Mouse (Mus musculus) hindbrain, postnatal 0 days (tissue): ENCODE data around the gene Fam185a. TPM values are rescaled to one million over a fixed set of nuclear protein-coding genes. Genes with fewer than 3 reads are reported as not detected.

Source experiments
- ATAC-seq: fragments of 200-750 bp; cut with Nextera tagmentation; 2 replicates; pipeline ENCODE4 v1.8.0; 2017; ENCODE audit warnings: mild to moderate bottlenecking, moderate TSS enrichment, moderate library complexity
- DNase-seq: peaks from one replicate; pipeline ENCODE4 v3.0.0-alpha.2; 2015; ENCODE audit warnings: low spot score
- H3K27ac ChIP-seq: fragments of 300-500 bp; sonication (generic); 2 replicates; pipeline ENCODE4 v1.5.1; 2014; ENCODE audit warnings: mild to moderate bottlenecking
- H3K27me3 ChIP-seq: fragments of 300-500 bp; sonication (generic); 2 replicates; pipeline ENCODE4 v1.6.1; 2014; ENCODE audit warnings: low read length, mixed read lengths; ENCODE audit not compliant: insufficient read depth
- H3K36me3 ChIP-seq: fragments of 300-500 bp; sonication (generic); 2 replicates; pipeline ENCODE4 v1.6.1; 2014; ENCODE audit warnings: low read length, mixed read lengths; ENCODE audit not compliant: insufficient read depth
- H3K4me1 ChIP-seq: fragments of 300-500 bp; sonication (generic); 2 replicates; pipeline ENCODE4 v1.6.1; 2014; ENCODE audit warnings: antibody characterized with exemption, low read length, mixed read lengths; ENCODE audit not compliant: insufficient read depth
- H3K4me2 ChIP-seq: fragments of 300-500 bp; sonication (generic); 2 replicates; pipeline ENCODE4 v1.6.1; 2014; ENCODE audit warnings: low read depth, mild to moderate bottlenecking, low read length, moderate library complexity, mixed read lengths
- H3K4me3 ChIP-seq: fragments of 300-500 bp; sonication (generic); 2 replicates; pipeline ENCODE4 v1.5.1; 2014; ENCODE audit warnings: low read length
- H3K9ac ChIP-seq: fragments of 300-500 bp; sonication (generic); replicated peaks from 2 replicates; pipeline ENCODE4 v1.6.1; 2014; ENCODE audit warnings: mild to moderate bottlenecking, low read length, moderate library complexity, mixed read lengths
- H3K9me3 ChIP-seq: fragments of 300-500 bp; sonication (generic); 2 replicates; pipeline ENCODE4 v1.6.1; 2016; ENCODE audit warnings: low read length, mixed read lengths
- CTCF ChIP-seq: IDR thresholded peaks from 2 replicates; pipeline ENCODE4 v1.5.1; 2016; ENCODE audit warnings: antibody characterized with exemption, control low read depth, low read depth
- WGBS: fragments of 180-500 bp; shearing (Covaris S2); extraction: QIAGEN DNeasy Blood & Tissue Kit; methylation state at CpG from one replicate; pipeline ENCODE4 v1.1.7; 2014; 5-methylcytosine and 5-hydroxymethylcytosine counted together
- polyA plus RNA-seq: library from polyadenylated mRNA; unstranded; fragments of >200 nt; fragmentation: Nextera tagmentation; extraction: Ambion mirVana; gene quantifications from 2 replicates; pipeline ENCODE4 v1.2.1, GENCODE M21; 2015
- total RNA-seq: library from RNA; depleted of rRNA; stranded (reverse); fragments of >200 nt; gene quantifications from 2 replicates; pipeline ENCODE4 v1.2.3, GENCODE M21; 2014

Fam185a gene
- total and polyA plus RNA-seq, 2 experiments from 2014 or later = 8.9 to 13.2 TPM

- 98% methylated on average over 6 of the region's 6 CpGs for WGBS
- H3K9me3 ChIP-seq = no peaks in the 10 kb centered on the region
- H3K27me3 ChIP-seq = no peaks in the 10 kb centered on the region
- no peak overlapping the region for H3K9ac ChIP-seq
- no peak overlapping the region for H3K4me3 ChIP-seq
- no peak for DNase-seq
- TF ChIP-seq CTCF = no peak
- ATAC-seq = no peak
- no peaks in the 10 kb centered on the region for H3K36me3 ChIP-seq
- H3K27ac ChIP-seq = no peak overlapping the region
- H3K4me1 ChIP-seq = no peaks in the 10 kb centered on the region
- no peak overlapping the region; the same call in 1 of the 2 replicates for H3K4me2 ChIP-seq
Observed at GRCm38 (mm10) chr5:21426666-21427065, 1.9 kb downstream of the Fam185a start.

- Histone ChIP-seq H3K9ac (no peak overlapping the region), H3K4me2 (no peak overlapping the region), H3K4me3 (no peak overlapping the region), H3K4me1 (no peaks in the 10 kb centered on the region), H3K36me3 (no peaks in the 10 kb centered on the region), H3K27me3 (no peaks in the 10 kb centered on the region), H3K9me3 (no peaks in the 10 kb centered on the region), H3K27ac (no peak overlapping the region)
- peak; percentile 78 for DNase-seq
- WGBS = 54% methylated on average over 11 of the region's 11 CpGs
- peak; percentile 83 for ATAC-seq
- peak; percentile 73 for TF ChIP-seq CTCF
Observed at GRCm38 (mm10) chr5:21434148-21434929, 9.6 kb downstream of the Fam185a start.

GRCm38 (mm10) chr5:21436471-21436975 is 11.8 kb downstream of the Fam185a start:
- Histone ChIP-seq H3K4me3 (no peak overlapping the region), H3K4me2 (no peak overlapping the region), H3K9me3 (no peaks in the 10 kb centered on the region), H3K27ac (no peak overlapping the region), H3K36me3 (no peaks in the 10 kb centered on the region), H3K27me3 (no peaks in the 10 kb centered on the region), H3K9ac (no peak overlapping the region), H3K4me1 (no peaks in the 10 kb centered on the region)
- 43% methylated on average over 8 of the region's 8 CpGs for WGBS
- TF ChIP-seq CTCF = no peak
- DNase-seq (no peak), ATAC-seq (no peak)

- H3K4me2 ChIP-seq = no peak overlapping the region
- H3K36me3 ChIP-seq = no peaks in the 10 kb centered on the region
- DNase-seq (no peak), ATAC-seq (no peak)
- no peaks in the 10 kb centered on the region for H3K9me3 ChIP-seq
- WGBS = 90% methylated on average over 9 of the region's 9 CpGs
- no peak overlapping the region for H3K4me3 ChIP-seq
- no peaks in the 10 kb centered on the region for H3K27me3 ChIP-seq
- no peak overlapping the region for H3K9ac ChIP-seq
- no peak overlapping the region for H3K27ac ChIP-seq
- no peaks in the 10 kb centered on the region for H3K4me1 ChIP-seq
- no peak for TF ChIP-seq CTCF
Observed at GRCm38 (mm10) chr5:21438428-21438827, 13.7 kb downstream of the Fam185a start.

GRCm38 (mm10) chr5:21439446-21440110 is 14.8 kb downstream of the Fam185a start:
- 82% methylated on average over 7 of the region's 7 CpGs for WGBS
- Histone ChIP-seq H3K27me3 (no peaks in the 10 kb centered on the region), H3K9me3 (no peaks in the 10 kb centered on the region), H3K36me3 (no peaks in the 10 kb centered on the region), H3K4me3 (no peak overlapping the region), H3K9ac (no peak overlapping the region), H3K27ac (no peak overlapping the region), H3K4me2 (no peak overlapping the region), H3K4me1 (no peaks in the 10 kb centered on the region)
- no peak for TF ChIP-seq CTCF
- ATAC-seq = no peak
- DNase-seq = no peak

GRCm38 (mm10) chr5:21440833-21441530 is 16.2 kb downstream of the Fam185a start:
- Histone ChIP-seq H3K36me3 (no peaks in the 10 kb centered on the region), H3K9me3 (no peaks in the 10 kb centered on the region), H3K4me3 (no peak overlapping the region), H3K27ac (peak overlapping the region; percentile 26; the same call in 1 of the 2 replicates), H3K4me1 (no peaks in the 10 kb centered on the region), H3K9ac (no peak overlapping the region), H3K4me2 (no peak overlapping the region), H3K27me3 (no peaks in the 10 kb centered on the region)
- DNase-seq (peak; percentile 65), ATAC-seq (peak; percentile 70)
- 36% methylated on average over 8 of the region's 8 CpGs for WGBS
- no peak for TF ChIP-seq CTCF
